Mouse (Mus musculus) liver, postnatal 0 days (tissue): Measurements from ENCODE around the gene Arpc4.

ENCODE experiments used
- CTCF ChIP-seq: sonication (generic); IDR thresholded peaks from 2 replicates; pipeline ENCODE4 v1.5.1; 2016; ENCODE audit warnings: antibody characterized with exemption, low read depth
- EP300 ChIP-seq: IDR thresholded peaks from 2 replicates; pipeline ENCODE4 v1.6.1; 2016; ENCODE audit warnings: antibody characterized with exemption, low read depth, mild to moderate bottlenecking

GRCm38 (mm10) chr6:113368124-113368523 is 9.8 kb upstream of the Arpc4 start:
- TF ChIP-seq CTCF, result no peak
- TF ChIP-seq EP300, result no peak
